Mouse (Mus musculus): ENCODE results near the gene Lrfn3. TPM values are rescaled to one million over a fixed set of nuclear protein-coding genes. Genes with fewer than 3 reads are reported as not detected.

Lrfn3 gene
- polyA plus RNA-seq, 1 experiment from 2014 or later = 6.7 TPM

DNA sequence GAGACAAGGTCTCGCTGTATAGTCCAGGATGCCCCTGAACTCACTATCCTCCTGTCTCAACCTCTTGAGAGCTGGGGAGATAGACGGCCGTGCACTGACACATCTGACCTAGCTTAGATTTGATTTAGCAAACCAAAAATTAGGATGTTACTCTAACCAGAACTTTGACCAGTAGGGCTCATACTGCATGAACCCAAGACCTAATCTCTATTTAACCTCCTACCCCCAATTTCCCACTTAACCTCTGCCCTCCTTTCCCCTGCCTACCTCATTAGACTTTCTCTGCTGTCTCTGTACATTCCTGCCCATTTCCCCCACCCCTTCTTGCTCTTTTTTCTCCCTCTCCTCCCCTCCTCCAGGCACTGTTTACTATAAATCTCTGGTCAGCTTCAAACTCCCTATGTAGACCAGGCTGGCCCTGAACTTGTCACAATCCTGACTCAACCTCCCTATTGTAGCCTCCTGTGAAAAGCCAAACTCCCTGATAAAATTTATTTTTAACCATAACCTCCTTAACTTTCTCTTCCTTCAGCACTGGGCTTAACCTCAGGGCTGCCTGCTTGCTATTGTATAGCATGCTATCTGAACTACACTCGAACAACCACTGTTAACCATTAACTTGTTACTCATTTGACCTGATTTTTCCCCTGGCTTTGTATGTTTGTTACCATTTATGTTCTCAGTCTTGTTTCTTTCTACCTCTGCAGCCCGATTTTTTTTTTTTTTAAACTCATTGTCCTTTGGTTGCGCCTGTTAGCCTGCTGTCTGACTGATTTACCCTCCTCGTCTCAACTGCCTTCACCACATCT is 4.0 kb downstream of the Lrfn3 start:
- Histone ChIP-seq H3K4me1 (ENCODE audit: control insufficient read depth, insufficient read depth, low read length) (peaks cover 19% of the 10 kb centered on the region; the same call in 1 of the 2 replicates), H3K4me3 (ENCODE audit: low read depth, low read length) (peak overlapping the region; percentile 21; the same call in 1 of the 2 replicates), H3K27ac (ENCODE audit: low read length) (peak overlapping the region; percentile 86), H3K4me2 (replicated peaks; ENCODE audit: low read depth, low read length) (peak overlapping the region; percentile 40), H3K27me3 (ENCODE audit: control insufficient read depth, insufficient read depth, low read length) (no peaks in the 10 kb centered on the region), H3K9ac (replicated peaks; ENCODE audit: low read depth, low read length) (no peak overlapping the region; the same call in 1 of the 2 replicates), H3K9me3 (ENCODE audit: control insufficient read depth, low read depth, low read length) (no peaks in the 10 kb centered on the region), H3K36me3 (ENCODE audit: control insufficient read depth, insufficient read depth, low read length) (peaks cover 17% of the 10 kb centered on the region)
- 0 out of 2 replicates have a peak, but pooled peaks have one; percentile 35 for ATAC-seq (ENCODE audit: insufficient number of reproducible peaks, insufficient read depth, low FRiP score, low read depth)
- WGBS = 57% methylated on average over 7 of the region's 7 CpGs

DNA sequence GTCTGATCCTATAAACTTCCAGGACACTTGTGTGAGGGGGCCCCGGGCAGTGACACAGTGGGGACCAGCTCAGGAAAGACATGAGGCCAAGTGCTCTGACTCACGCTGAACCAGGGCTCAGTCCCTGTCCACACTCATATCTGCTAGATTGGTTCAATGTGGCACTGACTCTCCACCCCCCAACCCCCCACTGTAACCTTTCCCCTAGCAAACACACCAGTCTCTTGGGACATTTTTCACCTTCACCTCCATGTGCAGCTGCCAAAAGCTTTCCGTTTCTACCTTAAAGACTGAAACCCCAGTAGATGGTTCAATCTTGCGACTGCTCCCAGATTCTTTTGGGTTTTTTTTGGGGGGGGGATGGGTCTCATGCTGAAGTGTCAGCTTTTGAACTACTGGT is 8.5 kb downstream of the Lrfn3 start:
- no peaks in the 10 kb centered on the region for H3K4me1 ChIP-seq (ENCODE audit: control insufficient read depth, insufficient read depth, low read length)
- no peak overlapping the region for H3K9ac ChIP-seq (replicated peaks; ENCODE audit: low read depth, low read length)
- 64% methylated on average over 4 of the region's 4 CpGs for WGBS
- H3K36me3 ChIP-seq (ENCODE audit: control insufficient read depth, insufficient read depth, low read length) = peaks cover 9% of the 10 kb centered on the region
- no peaks in the 10 kb centered on the region for H3K9me3 ChIP-seq (ENCODE audit: control insufficient read depth, low read depth, low read length)
- ATAC-seq (ENCODE audit: insufficient number of reproducible peaks, insufficient read depth, low FRiP score, low read depth) = no peak
- no peak overlapping the region for H3K4me2 ChIP-seq (replicated peaks; ENCODE audit: low read depth, low read length)
- H3K27ac ChIP-seq (ENCODE audit: low read length) = no peak overlapping the region
- no peak overlapping the region for H3K4me3 ChIP-seq (ENCODE audit: low read depth, low read length)
- no peaks in the 10 kb centered on the region for H3K27me3 ChIP-seq (ENCODE audit: control insufficient read depth, insufficient read depth, low read length)

DNA sequence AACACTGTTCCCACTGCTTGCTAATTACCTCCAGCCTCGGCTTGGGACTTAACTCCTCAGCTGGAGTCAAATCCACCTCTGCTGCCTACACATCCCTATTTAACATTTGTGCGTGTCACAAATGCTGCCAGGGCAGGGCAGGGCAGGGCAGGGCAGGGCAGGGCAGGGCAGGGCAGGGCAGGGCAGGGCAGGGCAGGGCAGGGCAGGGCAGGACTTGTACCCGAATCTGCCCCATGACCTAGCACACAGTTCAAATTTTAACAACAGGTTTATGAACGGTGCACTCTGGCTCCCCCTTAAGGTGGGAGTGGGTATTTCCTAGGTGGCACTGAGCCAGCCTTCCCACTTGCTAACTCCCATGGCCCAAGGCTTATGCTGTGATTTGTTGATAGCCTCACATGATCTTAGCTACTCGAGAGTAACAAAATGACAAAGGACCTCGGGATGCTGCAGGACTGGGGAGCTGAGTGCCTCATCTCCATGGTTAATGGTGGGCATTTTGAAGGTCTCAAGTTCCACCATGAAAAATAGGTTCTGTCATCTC is 9.2 kb downstream of the Lrfn3 start:
- no peaks in the 10 kb centered on the region for H3K9me3 ChIP-seq (ENCODE audit: control insufficient read depth, low read depth, low read length)
- peaks cover 9% of the 10 kb centered on the region for H3K36me3 ChIP-seq (ENCODE audit: control insufficient read depth, insufficient read depth, low read length)
- H3K4me2 ChIP-seq (replicated peaks; ENCODE audit: low read depth, low read length) = no peak overlapping the region
- H3K4me1 ChIP-seq (ENCODE audit: control insufficient read depth, insufficient read depth, low read length) = no peaks in the 10 kb centered on the region
- WGBS = 15% methylated on average over 6 of the region's 6 CpGs
- H3K4me3 ChIP-seq (ENCODE audit: low read depth, low read length) = no peak overlapping the region
- no peak overlapping the region for H3K9ac ChIP-seq (replicated peaks; ENCODE audit: low read depth, low read length)
- H3K27ac ChIP-seq (ENCODE audit: low read length) = no peak overlapping the region
- no peak for ATAC-seq (ENCODE audit: insufficient number of reproducible peaks, insufficient read depth, low FRiP score, low read depth)
- 0 out of 2 replicates have a peak, but pooled peaks cover 3% of the 10 kb centered on the region for H3K27me3 ChIP-seq (ENCODE audit: control insufficient read depth, insufficient read depth, low read length)

DNA sequence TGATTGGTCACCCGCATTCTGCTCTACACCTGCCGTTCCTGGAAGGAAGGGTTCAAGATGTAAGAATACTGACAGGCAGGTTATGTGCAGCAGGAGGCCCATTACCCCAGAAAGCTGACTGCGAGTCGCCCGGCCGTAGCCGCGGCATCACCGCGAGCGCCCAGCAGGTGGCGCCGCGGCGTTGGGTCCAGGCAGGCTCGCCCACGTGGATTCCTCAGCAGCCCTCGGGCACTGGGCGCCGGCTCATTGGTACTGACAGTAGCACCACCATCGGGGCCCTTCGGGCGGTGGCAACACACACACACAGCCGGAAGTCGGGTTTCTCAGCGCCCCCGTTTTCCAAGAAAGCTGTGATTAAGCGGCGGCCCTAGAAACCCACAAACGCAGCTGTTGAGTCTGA is 14.7 kb downstream of the Lrfn3 start:
- H3K9me3 ChIP-seq (ENCODE audit: control insufficient read depth, low read depth, low read length) = no peaks in the 10 kb centered on the region
- H3K27me3 ChIP-seq (ENCODE audit: control insufficient read depth, insufficient read depth, low read length) = 0 out of 2 replicates have a peak, but pooled peaks cover 5% of the 10 kb centered on the region
- no peaks in the 10 kb centered on the region for H3K36me3 ChIP-seq (ENCODE audit: control insufficient read depth, insufficient read depth, low read length)
- H3K9ac ChIP-seq (replicated peaks; ENCODE audit: low read depth, low read length) = no peak overlapping the region
- no peak overlapping the region for H3K27ac ChIP-seq (ENCODE audit: low read length)
- 2% methylated on average over 30 of the region's 30 CpGs for WGBS
- H3K4me3 ChIP-seq (ENCODE audit: low read depth, low read length) = no peak overlapping the region
- no peak overlapping the region for H3K4me2 ChIP-seq (replicated peaks; ENCODE audit: low read depth, low read length)
- ATAC-seq (ENCODE audit: insufficient number of reproducible peaks, insufficient read depth, low FRiP score, low read depth) = no peak
- no peaks in the 10 kb centered on the region for H3K4me1 ChIP-seq (ENCODE audit: control insufficient read depth, insufficient read depth, low read length)

DNA sequence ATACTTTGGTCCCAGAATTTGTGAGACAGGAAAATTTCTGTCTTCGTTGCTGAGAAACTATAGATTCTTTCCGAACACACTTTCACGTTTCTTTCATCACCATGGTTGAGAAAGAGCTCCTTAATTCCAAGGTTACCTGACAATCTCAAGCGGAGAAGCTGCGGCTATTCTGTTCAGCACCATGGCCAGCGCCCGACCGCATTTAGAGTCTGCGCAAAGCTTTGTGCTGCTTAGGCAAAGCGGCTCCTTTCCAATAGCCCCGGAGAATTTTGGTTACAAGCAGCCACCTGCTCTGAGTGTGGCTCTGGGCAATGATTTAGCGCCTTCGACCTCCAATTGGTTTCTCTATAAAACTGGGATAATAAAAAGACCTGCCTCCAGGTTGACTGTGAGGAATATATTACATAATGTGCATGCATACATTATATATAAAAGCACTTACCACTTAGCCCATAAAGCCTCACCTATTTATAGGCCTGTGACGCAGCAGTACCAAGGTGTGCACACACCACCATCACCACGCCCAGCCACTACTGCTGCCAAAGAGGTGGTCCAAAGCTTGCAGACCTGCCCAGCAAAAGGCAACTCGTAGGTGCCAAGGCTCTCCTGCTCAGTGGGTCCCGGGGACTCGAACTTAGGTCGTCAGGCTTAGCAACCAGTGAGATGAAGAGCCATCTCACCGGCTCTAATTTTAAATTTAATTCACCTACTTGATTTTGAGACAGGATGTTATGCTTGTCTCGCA is 15.8 kb downstream of the Lrfn3 start:
- 0 out of 2 replicates have a peak, but pooled peaks cover 5% of the 10 kb centered on the region for H3K27me3 ChIP-seq (ENCODE audit: control insufficient read depth, insufficient read depth, low read length)
- H3K4me1 ChIP-seq (ENCODE audit: control insufficient read depth, insufficient read depth, low read length) = no peaks in the 10 kb centered on the region
- H3K4me2 ChIP-seq (replicated peaks; ENCODE audit: low read depth, low read length) = no peak overlapping the region
- H3K27ac ChIP-seq (ENCODE audit: low read length) = no peak overlapping the region
- WGBS = 25% methylated on average over 21 of the region's 21 CpGs
- no peaks in the 10 kb centered on the region for H3K9me3 ChIP-seq (ENCODE audit: control insufficient read depth, low read depth, low read length)
- no peak overlapping the region for H3K9ac ChIP-seq (replicated peaks; ENCODE audit: low read depth, low read length)
- H3K36me3 ChIP-seq (ENCODE audit: control insufficient read depth, insufficient read depth, low read length) = no peaks in the 10 kb centered on the region
- H3K4me3 ChIP-seq (ENCODE audit: low read depth, low read length) = no peak overlapping the region
- ATAC-seq (ENCODE audit: insufficient number of reproducible peaks, insufficient read depth, low FRiP score, low read depth) = no peak

DNA sequence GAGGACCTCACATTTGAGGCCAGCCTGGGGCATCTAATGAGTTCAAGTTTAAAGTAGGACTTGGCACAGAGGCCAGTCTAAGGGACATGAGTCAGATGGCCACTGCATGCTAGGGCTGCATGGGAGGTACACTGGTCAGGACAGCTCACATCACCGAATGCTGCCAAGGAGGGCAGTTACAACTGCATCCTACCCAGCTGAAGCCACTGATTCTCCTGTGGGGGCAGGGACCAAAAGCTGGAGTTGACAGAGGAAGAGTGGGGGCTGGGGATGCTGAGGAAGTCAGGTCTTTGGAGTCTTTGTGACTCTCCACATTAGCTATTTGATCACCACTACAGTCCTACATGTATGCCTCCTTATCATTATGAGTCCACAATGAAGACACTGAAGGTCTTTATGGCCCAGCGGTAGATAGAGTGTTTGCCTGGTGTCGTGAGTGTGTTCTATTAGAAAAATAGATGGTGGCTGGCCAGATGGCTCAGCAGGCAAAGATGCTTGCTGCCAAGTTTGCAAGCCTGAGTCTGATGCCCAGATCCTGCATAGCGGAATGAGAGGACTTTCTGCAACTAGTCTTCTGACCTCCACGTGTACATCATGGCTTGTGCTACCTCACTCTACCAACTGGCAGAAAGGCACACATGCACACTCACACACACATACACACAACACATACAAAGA is 23.0 kb downstream of the Lrfn3 start:
- Histone ChIP-seq H3K4me2 (replicated peaks; ENCODE audit: low read depth, low read length) (no peak overlapping the region), H3K9ac (replicated peaks; ENCODE audit: low read depth, low read length) (no peak overlapping the region), H3K9me3 (ENCODE audit: control insufficient read depth, low read depth, low read length) (no peaks in the 10 kb centered on the region), H3K4me1 (ENCODE audit: control insufficient read depth, insufficient read depth, low read length) (no peaks in the 10 kb centered on the region), H3K36me3 (ENCODE audit: control insufficient read depth, insufficient read depth, low read length) (no peaks in the 10 kb centered on the region), H3K4me3 (ENCODE audit: low read depth, low read length) (no peak overlapping the region), H3K27me3 (ENCODE audit: control insufficient read depth, insufficient read depth, low read length) (peaks cover 1% of the 10 kb centered on the region; the same call in 1 of the 2 replicates), H3K27ac (ENCODE audit: low read length) (no peak overlapping the region)
- WGBS = 73% methylated on average over 5 of the region's 5 CpGs
- ATAC-seq (ENCODE audit: insufficient number of reproducible peaks, insufficient read depth, low FRiP score, low read depth) = peak; percentile 28; the same call in 1 of the 2 replicates

DNA sequence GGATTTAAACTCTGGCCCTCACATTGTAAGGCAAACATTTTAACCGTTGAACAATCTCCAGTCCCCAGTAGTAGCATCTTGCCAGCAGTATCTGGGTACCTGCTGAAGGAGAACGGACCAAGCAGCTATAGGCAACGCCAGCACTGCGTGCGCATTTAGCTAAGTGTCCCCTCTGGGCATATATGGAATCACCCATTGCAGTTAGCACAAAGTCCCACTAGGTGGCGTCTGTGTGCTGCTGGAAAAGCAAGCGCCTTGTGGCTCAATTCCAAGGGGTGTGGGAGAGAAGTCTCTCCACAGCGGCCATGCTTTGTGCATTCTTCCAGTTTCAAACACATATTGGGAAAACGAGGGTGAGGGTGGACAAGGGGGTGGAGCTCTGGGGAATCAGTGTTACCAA is 26.2 kb downstream of the Lrfn3 start:
- H3K4me2 ChIP-seq (replicated peaks; ENCODE audit: low read depth, low read length) = no peak overlapping the region

DNA sequence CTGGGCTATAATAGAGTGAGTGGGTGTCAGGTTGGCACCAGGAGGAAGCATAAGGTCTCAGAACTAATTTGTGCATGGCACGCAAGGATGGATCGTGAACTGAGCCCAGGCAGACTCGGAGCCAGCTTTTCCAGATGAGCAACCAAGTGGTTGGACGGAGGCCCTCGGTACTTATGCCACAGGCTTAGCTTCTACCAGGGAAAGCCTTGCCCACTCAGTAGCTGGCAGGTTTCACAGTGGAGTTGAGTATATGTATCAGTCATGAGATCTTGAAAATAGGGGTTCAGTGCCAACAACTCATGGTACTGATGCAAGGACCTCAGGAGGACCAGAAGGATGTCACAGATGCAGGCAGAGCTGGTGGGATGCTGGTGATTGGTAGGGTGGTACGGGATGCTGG is 26.9 kb downstream of the Lrfn3 start:
- H3K36me3 ChIP-seq (ENCODE audit: control insufficient read depth, insufficient read depth, low read length) = no peaks in the 10 kb centered on the region
- no peak overlapping the region for H3K4me2 ChIP-seq (replicated peaks; ENCODE audit: low read depth, low read length)
- no peak overlapping the region for H3K27ac ChIP-seq (ENCODE audit: low read length)
- H3K4me3 ChIP-seq (ENCODE audit: low read depth, low read length) = no peak overlapping the region
- peaks cover 10% of the 10 kb centered on the region for H3K4me1 ChIP-seq (ENCODE audit: control insufficient read depth, insufficient read depth, low read length)
- H3K9me3 ChIP-seq (ENCODE audit: control insufficient read depth, low read depth, low read length) = no peaks in the 10 kb centered on the region
- H3K27me3 ChIP-seq (ENCODE audit: control insufficient read depth, insufficient read depth, low read length) = peaks cover 2% of the 10 kb centered on the region; the same call in 1 of the 2 replicates
- H3K9ac ChIP-seq (replicated peaks; ENCODE audit: low read depth, low read length) = no peak overlapping the region
- no peak for ATAC-seq (ENCODE audit: insufficient number of reproducible peaks, insufficient read depth, low FRiP score, low read depth)
- 79% methylated on average over 6 of the region's 6 CpGs for WGBS

More for the DNA sequence above, 26.2 kb downstream of the Lrfn3 start:
- Histone ChIP-seq H3K4me3 (ENCODE audit: low read depth, low read length) (no peak overlapping the region), H3K27ac (ENCODE audit: low read length) (no peak overlapping the region), H3K9me3 (ENCODE audit: control insufficient read depth, low read depth, low read length) (no peaks in the 10 kb centered on the region), H3K9ac (replicated peaks; ENCODE audit: low read depth, low read length) (no peak overlapping the region), H3K4me1 (ENCODE audit: control insufficient read depth, insufficient read depth, low read length) (peaks cover 10% of the 10 kb centered on the region), H3K27me3 (ENCODE audit: control insufficient read depth, insufficient read depth, low read length) (peaks cover 2% of the 10 kb centered on the region; the same call in 1 of the 2 replicates), H3K36me3 (ENCODE audit: control insufficient read depth, insufficient read depth, low read length) (no peaks in the 10 kb centered on the region)
- ATAC-seq (ENCODE audit: insufficient number of reproducible peaks, insufficient read depth, low FRiP score, low read depth) = 0 out of 2 replicates have a peak, but pooled peaks have one; percentile 30
- 3% methylated on average over 9 of the region's 9 CpGs for WGBS
